Comparison of ENCODE assay signal across 36 mouse cellular contexts in genomic region chrX:60014588-60014987, GRCm38 (mm10). TPM values are rescaled to one million over a fixed set of nuclear protein-coding genes. Genes with fewer than 3 reads are reported as not detected.
"Had no signal": no experiment of that assay in that cellular context is flagged by ENCODE, and none has a peak within 500 bp of the region (broad histone marks: within the 10 kb centered on the region; RNA-seq: fewer than 3 reads in every experiment).

No protein-coding gene starts in this region.

- H3K36me3 ChIP-seq: embryonic facial prominence, embryonic 10.5 days; embryonic facial prominence, embryonic 12.5 days; embryonic facial prominence, embryonic 13.5 days; embryonic facial prominence, embryonic 15.5 days; forebrain, embryonic 10.5 days; forebrain, embryonic 12.5 days; forebrain, embryonic 15.5 days had no signal

- H3K9ac ChIP-seq: embryonic facial prominence, embryonic 12.5 days; embryonic facial prominence, embryonic 13.5 days; embryonic facial prominence, embryonic 15.5 days; forebrain, embryonic 12.5 days; forebrain, embryonic 13.5 days; forebrain, embryonic 15.5 days; forebrain, postnatal 0 days had no signal

- H3K9me3 ChIP-seq: embryonic facial prominence, embryonic 10.5 days; embryonic facial prominence, embryonic 12.5 days; embryonic facial prominence, embryonic 13.5 days; embryonic facial prominence, embryonic 15.5 days; forebrain, embryonic 10.5 days; forebrain, embryonic 12.5 days; forebrain, embryonic 13.5 days; forebrain, embryonic 15.5 days had no signal

- H3K4me2 ChIP-seq: embryonic facial prominence, embryonic 12.5 days; embryonic facial prominence, embryonic 13.5 days; embryonic facial prominence, embryonic 15.5 days; forebrain, embryonic 12.5 days; forebrain, embryonic 13.5 days; forebrain, embryonic 15.5 days had no signal

- H3K4me1 ChIP-seq: embryonic facial prominence, embryonic 10.5 days; embryonic facial prominence, embryonic 12.5 days; embryonic facial prominence, embryonic 13.5 days; embryonic facial prominence, embryonic 15.5 days; forebrain, embryonic 10.5 days; forebrain, embryonic 12.5 days; forebrain, embryonic 13.5 days; forebrain, embryonic 15.5 days had no signal

- ATAC-seq: forebrain, embryonic 13.5 days; forebrain, embryonic 14.5 days; forebrain, embryonic 15.5 days; forebrain, embryonic 16.5 days; forebrain, postnatal 0 days had no signal

- H3K27ac ChIP-seq: embryonic facial prominence, embryonic 10.5 days; embryonic facial prominence, embryonic 12.5 days; embryonic facial prominence, embryonic 13.5 days; embryonic facial prominence, embryonic 15.5 days; forebrain, embryonic 10.5 days; forebrain, embryonic 12.5 days; forebrain, embryonic 13.5 days; forebrain, embryonic 15.5 days; gastrocnemius, adult 2 months; heart, adult 2 months had no signal

- H3K27me3 ChIP-seq: embryonic facial prominence, embryonic 12.5 days; embryonic facial prominence, embryonic 13.5 days; embryonic facial prominence, embryonic 15.5 days; forebrain, embryonic 12.5 days; forebrain, embryonic 13.5 days; forebrain, embryonic 15.5 days had no signal

- H3K4me3 ChIP-seq: embryonic facial prominence, embryonic 10.5 days; embryonic facial prominence, embryonic 12.5 days; embryonic facial prominence, embryonic 13.5 days; embryonic facial prominence, embryonic 15.5 days; erythroblast, embryonic 14.5 days; forebrain, embryonic 10.5 days; forebrain, embryonic 12.5 days; forebrain, embryonic 13.5 days; forebrain, embryonic 15.5 days; gastrocnemius, adult 2 months; heart, adult 2 months had no signal

- DNase-seq: cerebellum, adult 2 months; cerebellum, adult 8-10 months; cerebellum, adult 9-10 months; cerebellum, adult 9-11 months; cerebellum, postnatal 10 days; cerebellum, postnatal 14 days; cerebellum, postnatal 25 days; cerebellum, postnatal 36 days; embryo, embryonic 11 days; forebrain, postnatal 0 days; gastrocnemius, adult 2 months; gastrocnemius, postnatal 10 days; gastrocnemius, postnatal 14 days; gastrocnemius, postnatal 25 days; gastrocnemius, postnatal 36 days; heart, adult 11 months; heart, adult 18-20 months; heart, adult 2 months had no signal

RNA-seq across cellular contexts. Expression of gene F9, which starts 15.3 kb away (rescaled TPM):
- total RNA-seq: common myeloid progenitor, adult 5-6 weeks; forebrain, postnatal 0 days; gastrocnemius, adult 18-20 months; gastrocnemius, adult 2 months; gastrocnemius, adult 8-10 months; gastrocnemius, postnatal 10 days; gastrocnemius, postnatal 14 days; gastrocnemius, postnatal 25 days; gastrocnemius, postnatal 36 days; granulocyte monocyte progenitor cell, adult 5-6 weeks; heart, adult 18-20 months; heart, adult 2 months had no signal
- polyA plus RNA-seq: embryonic facial prominence, embryonic 10.5 days; embryonic facial prominence, embryonic 11.5 days; embryonic facial prominence, embryonic 12.5 days; embryonic facial prominence, embryonic 13.5 days; embryonic facial prominence, embryonic 15.5 days; erythroblast, embryonic 14.5 days; forebrain, embryonic 10.5 days; forebrain, embryonic 11.5 days; forebrain, embryonic 12.5 days; forebrain, embryonic 13.5 days; forebrain, embryonic 14.5 days; forebrain, embryonic 15.5 days; forebrain, embryonic 16.5 days; gonadal fat pad, adult 2 months; heart, adult 2 months had no signal
